Mouse (Mus musculus): Measurements from ENCODE around the gene Samd15. TPM values are rescaled to one million over a fixed set of nuclear protein-coding genes. Genes with fewer than 3 reads are reported as not detected.

Gene Samd15
- polyA plus RNA-seq, 1 experiment: not detected

DNA sequence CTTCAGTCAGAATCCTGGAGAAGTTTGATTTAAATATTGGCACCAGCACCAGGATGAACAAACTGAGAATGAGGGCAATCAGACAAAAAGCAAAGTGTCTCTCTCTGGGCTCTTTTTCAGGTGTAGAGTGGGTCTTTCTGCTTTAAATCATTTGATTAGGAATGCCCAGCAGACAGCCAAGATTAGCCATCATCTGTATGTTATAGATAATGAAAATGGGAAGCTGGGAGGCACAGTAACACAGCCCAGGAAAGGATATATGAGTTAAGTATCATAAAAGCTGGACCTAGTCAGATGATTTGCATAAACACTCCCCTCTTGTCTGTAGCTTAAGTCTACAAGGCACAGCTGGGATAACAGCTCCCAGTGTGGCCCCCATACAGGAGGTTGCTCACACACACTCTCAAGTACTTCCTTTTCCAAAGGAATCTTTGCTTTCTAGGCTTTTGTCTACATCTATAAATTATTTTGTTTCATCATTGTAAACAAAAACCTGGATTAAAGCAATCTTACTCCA, 30.9 kb downstream of the Samd15 start:
- TF ChIP-seq POLR2A (IDR thresholded peaks at IDR 0.05; ENCODE audit: low read depth, low read length) (no peak), CTCF (conservative IDR thresholded peaks at IDR 0.05; ENCODE audit: insufficient read depth, insufficient read length, low read depth, low read length) (no peak)
- Histone ChIP-seq H3K4me1 (ENCODE audit: control insufficient read depth, insufficient read depth, low read length) (no peaks in the 10 kb centered on the region), H3K4me3 (ENCODE audit: insufficient read depth, low read depth, low read length) (no peak overlapping the region), H3K27ac (ENCODE audit: insufficient read depth, low read depth, low read length) (no peak overlapping the region), H3K27me3 (replicated peaks; ENCODE audit: control insufficient read depth, insufficient read depth, low read length) (no peaks in the 10 kb centered on the region), H3K36me3 (ENCODE audit: control insufficient read depth, insufficient read depth, low read length) (no peaks in the 10 kb centered on the region)
- DNase-seq: no peak

- 82% methylated on average over 5 of the region's 5 CpGs for WGBS
- no peak for DNase-seq
- H3K36me3 ChIP-seq (ENCODE audit: control insufficient read depth, insufficient read depth, low read length): peaks cover 9% of the 10 kb centered on the region
- H3K27me3 ChIP-seq (replicated peaks; ENCODE audit: control insufficient read depth, insufficient read depth, low read length): no peaks in the 10 kb centered on the region
- no peak overlapping the region for H3K27ac ChIP-seq (ENCODE audit: insufficient read depth, low read depth, low read length)
- H3K4me3 ChIP-seq (ENCODE audit: insufficient read depth, low read depth, low read length): no peak overlapping the region
- no peaks in the 10 kb centered on the region for H3K4me1 ChIP-seq (ENCODE audit: control insufficient read depth, insufficient read depth, low read length)
- no peak for TF ChIP-seq CTCF (conservative IDR thresholded peaks at IDR 0.05; ENCODE audit: insufficient read depth, insufficient read length, low read depth, low read length)
Observed at GRCm38 (mm10) chr12:87236882-87237483, 37.5 kb downstream of the Samd15 start.

GRCm38 (mm10) chr12:87238632-87239031, 39.1 kb downstream of the Samd15 start, which contains the start of gene Noxred1:
Gene Noxred1, minus strand, starts transcription at chr12:87238732.
- 95% methylated on average over 1 of the region's 1 CpGs for WGBS
- H3K4me3 ChIP-seq (ENCODE audit: insufficient read depth, low read depth, low read length): no peak within 1 kb of the TSS

DNA sequence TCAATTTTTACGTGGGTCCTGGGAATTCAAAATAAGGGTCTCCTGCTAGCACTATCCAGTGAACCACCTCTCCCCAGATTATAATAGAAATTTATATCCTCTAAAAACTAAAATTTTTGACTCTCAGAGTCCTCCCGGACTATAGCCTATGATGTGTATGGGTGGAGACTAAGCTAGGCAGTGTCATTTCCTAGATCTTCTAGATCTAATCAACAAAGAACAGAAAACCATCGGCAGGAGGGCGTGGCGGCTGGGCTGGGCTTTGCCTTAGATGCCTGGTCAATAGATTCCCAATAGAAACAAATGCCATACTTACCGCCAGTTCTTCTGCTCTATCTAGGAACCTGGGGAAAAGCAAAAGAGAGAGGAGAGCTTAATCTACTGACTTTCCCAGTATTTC, 50.6 kb downstream of the Samd15 start:
- Histone ChIP-seq H3K4me3 (ENCODE audit: insufficient read depth, low read depth, low read length) (no peak overlapping the region), H3K36me3 (ENCODE audit: control insufficient read depth, insufficient read depth, low read length) (peaks cover 8% of the 10 kb centered on the region), H3K27ac (ENCODE audit: insufficient read depth, low read depth, low read length) (no peak overlapping the region), H3K27me3 (replicated peaks; ENCODE audit: control insufficient read depth, insufficient read depth, low read length) (no peaks in the 10 kb centered on the region), H3K4me1 (ENCODE audit: control insufficient read depth, insufficient read depth, low read length) (no peaks in the 10 kb centered on the region)
- WGBS: 93% methylated on average over 6 of the region's 6 CpGs
- TF ChIP-seq POLR2A (IDR thresholded peaks at IDR 0.05; ENCODE audit: low read depth, low read length) (no peak), CTCF (conservative IDR thresholded peaks at IDR 0.05; ENCODE audit: insufficient read depth, insufficient read length, low read depth, low read length) (no peak)
- DNase-seq: no peak

More at GRCm38 (mm10) chr12:87238632-87239031, 39.1 kb downstream of the Samd15 start, which contains the start of gene Noxred1:
- H3K27me3 ChIP-seq (replicated peaks; ENCODE audit: control insufficient read depth, insufficient read depth, low read length): no peaks in the 10 kb centered on the region
- H3K36me3 ChIP-seq (ENCODE audit: control insufficient read depth, insufficient read depth, low read length): peaks cover 11% of the 10 kb centered on the region
- TF ChIP-seq CTCF (conservative IDR thresholded peaks at IDR 0.05; ENCODE audit: insufficient read depth, insufficient read length, low read depth, low read length) (no peak), POLR2A (IDR thresholded peaks at IDR 0.05; ENCODE audit: low read depth, low read length) (no peak)
- no peaks in the 10 kb centered on the region for H3K4me1 ChIP-seq (ENCODE audit: control insufficient read depth, insufficient read depth, low read length)
- H3K27ac ChIP-seq (ENCODE audit: insufficient read depth, low read depth, low read length): no peak within 1 kb of the TSS
- no peak for DNase-seq

- H3K27ac ChIP-seq (ENCODE audit: insufficient read depth, low read depth, low read length): no peak overlapping the region
- H3K4me1 ChIP-seq (ENCODE audit: control insufficient read depth, insufficient read depth, low read length): no peaks in the 10 kb centered on the region
- 97% methylated on average over 6 of the region's 6 CpGs for WGBS
- TF ChIP-seq POLR2A (IDR thresholded peaks at IDR 0.05; ENCODE audit: low read depth, low read length): no peak
- no peak for TF ChIP-seq CTCF (conservative IDR thresholded peaks at IDR 0.05; ENCODE audit: insufficient read depth, insufficient read length, low read depth, low read length)
- H3K4me3 ChIP-seq (ENCODE audit: insufficient read depth, low read depth, low read length): no peak overlapping the region
- DNase-seq: no peak
- peaks cover 4% of the 10 kb centered on the region for H3K36me3 ChIP-seq (ENCODE audit: control insufficient read depth, insufficient read depth, low read length)
- H3K27me3 ChIP-seq (replicated peaks; ENCODE audit: control insufficient read depth, insufficient read depth, low read length): no peaks in the 10 kb centered on the region
Observed at GRCm38 (mm10) chr12:87253878-87254277, 54.4 kb downstream of the Samd15 start.

- DNase-seq: no peak
- no peak overlapping the region for H3K27ac ChIP-seq (ENCODE audit: insufficient read depth, low read depth, low read length)
- peaks cover 3% of the 10 kb centered on the region for H3K36me3 ChIP-seq (ENCODE audit: control insufficient read depth, insufficient read depth, low read length)
- WGBS: 95% methylated on average over 5 of the region's 5 CpGs
- TF ChIP-seq POLR2A (IDR thresholded peaks at IDR 0.05; ENCODE audit: low read depth, low read length): no peak
- no peaks in the 10 kb centered on the region for H3K4me1 ChIP-seq (ENCODE audit: control insufficient read depth, insufficient read depth, low read length)
- no peaks in the 10 kb centered on the region for H3K27me3 ChIP-seq (replicated peaks; ENCODE audit: control insufficient read depth, insufficient read depth, low read length)
- no peak overlapping the region for H3K4me3 ChIP-seq (ENCODE audit: insufficient read depth, low read depth, low read length)
Observed at GRCm38 (mm10) chr12:87256629-87257028, 57.1 kb downstream of the Samd15 start.

GRCm38 (mm10) chr12:87260562-87260961, 61.0 kb downstream of the Samd15 start:
- H3K4me1 ChIP-seq (ENCODE audit: control insufficient read depth, insufficient read depth, low read length): no peaks in the 10 kb centered on the region
- no peak overlapping the region for H3K27ac ChIP-seq (ENCODE audit: insufficient read depth, low read depth, low read length)
- TF ChIP-seq CTCF (conservative IDR thresholded peaks at IDR 0.05; ENCODE audit: insufficient read depth, insufficient read length, low read depth, low read length): no peak
- TF ChIP-seq POLR2A (IDR thresholded peaks at IDR 0.05; ENCODE audit: low read depth, low read length): no peak
- H3K4me3 ChIP-seq (ENCODE audit: insufficient read depth, low read depth, low read length): no peak overlapping the region
- WGBS: 94% methylated on average over 8 of the region's 8 CpGs
- peaks cover 3% of the 10 kb centered on the region for H3K36me3 ChIP-seq (ENCODE audit: control insufficient read depth, insufficient read depth, low read length)
- no peak for DNase-seq
- no peaks in the 10 kb centered on the region for H3K27me3 ChIP-seq (replicated peaks; ENCODE audit: control insufficient read depth, insufficient read depth, low read length)

Other genes starting within 250 kb of the Samd15 start
- 0.14 TPM in 1 of 2 replicates, not detected in the other for gene Zdhhc22, start 209.3 kb upstream of the Samd15 start, polyA plus RNA-seq (2012; rRNA removed)
- 0.10 and 0.19 TPM in 2 replicates for gene Tmem63c, start 178.4 kb upstream of the Samd15 start, polyA plus RNA-seq (2012; rRNA removed)
- 1.4 and 1.7 TPM in 2 replicates for gene Ngb, start 97.2 kb upstream of the Samd15 start, polyA plus RNA-seq (2012; rRNA removed)
- 427 and 440 TPM in 2 replicates for gene Gstz1, start 52.6 kb upstream of the Samd15 start, polyA plus RNA-seq (2012; rRNA removed)
- 15.9 and 20.9 TPM in 2 replicates for gene Pomt2, start 51.8 kb upstream of the Samd15 start, polyA plus RNA-seq (2012; rRNA removed)
- gene Tmed8, start 731 bp downstream of the Samd15 start, polyA plus RNA-seq (2012; rRNA removed): 6.7 and 7.1 TPM in 2 replicates
- 0.88 and 0.95 TPM in 2 replicates for gene Noxred1, start 39.0 kb downstream of the Samd15 start, polyA plus RNA-seq (2012; rRNA removed)
- 47.4 and 50.0 TPM in 2 replicates for gene Vipas39, start 66.5 kb downstream of the Samd15 start, polyA plus RNA-seq (2012; rRNA removed)
- 55.1 and 78.5 TPM in 2 replicates for gene Ahsa1, start 66.8 kb downstream of the Samd15 start, polyA plus RNA-seq (2012; rRNA removed)
- 0.06 TPM in 1 of 2 replicates, not detected in the other for gene Ism2, start 100.0 kb downstream of the Samd15 start, polyA plus RNA-seq (2012; rRNA removed)
- gene Sptlc2, start 188.6 kb downstream of the Samd15 start, polyA plus RNA-seq (2012; rRNA removed): 24.8 and 35.0 TPM in 2 replicates
- 27.7 and 40.0 TPM in 2 replicates for gene Slirp, start 244.2 kb downstream of the Samd15 start, polyA plus RNA-seq (2012; rRNA removed)
- 9.2 and 10.4 TPM in 2 replicates for gene Alkbh1, start 244.3 kb downstream of the Samd15 start, polyA plus RNA-seq (2012; rRNA removed)